Mouse (Mus musculus) adrenal gland, adult 18-20 months (tissue): ENCODE data around the gene Olfr720. TPM values are rescaled to one million over a fixed set of nuclear protein-coding genes. Genes with fewer than 3 reads are reported as not detected.

ENCODE experiments used
- DNase-seq, 2 experiments: peaks; one replicate each; pipeline ENCODE4 v3.0.0; 2021 to 2022; ENCODE audit warnings: low spot score in 2 of 2
- long read RNA-seq, 2 experiments: library from polyadenylated mRNA; stranded (forward); transcript quantifications; one replicate each; pipeline ENCODE4 v2.0.0; 2021
- total RNA-seq, 2 experiments: library from RNA; stranded (reverse); gene quantifications; 1 replicate in 1 of 2; 2 replicates in 1 of 2; pipeline ENCODE4 v1.2.3; 2021

Gene Olfr720
- not detected for total RNA-seq
- long read RNA-seq, experiment 1, result 0 reads
- long read RNA-seq, experiment 2, result 0 reads

- DNase-seq, result no peak
Measured at GRCm38 (mm10) chr14:14186738-14187137, at the start of gene Olfr720. Gene Olfr720, minus strand, starts transcription at chr14:14186838.

Other genes starting within 250 kb of the Olfr720 start
- 10 to 100 TPM; 24.0 to 31.2 TPM for gene Atxn7, start 225.4 kb downstream of the Olfr720 start, total RNA-seq
- gene Thoc7, start 225.0 kb downstream of the Olfr720 start, total RNA-seq, result 10 to 100 TPM; 84.2 to 91.5 TPM
- gene Psmd6, start 65.9 kb downstream of the Olfr720 start, total RNA-seq, result 100 to 1,000 TPM; 109 to 127 TPM
- gene Olfr31, start 136.0 kb upstream of the Olfr720 start, total RNA-seq, result not detected
- 1 to 10 TPM; 5.6 to 8.0 TPM for gene Il3ra, start 159.4 kb upstream of the Olfr720 start, total RNA-seq
- gene Olfr721-ps1, start 214.5 kb upstream of the Olfr720 start, total RNA-seq, result not detected